Mouse (Mus musculus) CH12.LX (cell line): ENCODE data around the gene Barx1. TPM values are rescaled to one million over a fixed set of nuclear protein-coding genes. Genes with fewer than 3 reads are reported as not detected.

Experiments used
- DNase-seq: peaks from one replicate; pipeline ENCODE4 v3.0.0-alpha.2; 2013; ENCODE audit errors: extremely low read depth
- H3K27ac ChIP-seq: 2 replicates; pipeline ENCODE4 v1.5.1; 2012; ENCODE audit warnings: low read depth, mild to moderate bottlenecking, control low read depth, moderate library complexity; ENCODE audit not compliant: insufficient read depth
- H3K27me3 ChIP-seq: replicated peaks from 2 replicates; pipeline ENCODE3; 2012; ENCODE audit warnings: inconsistent platforms
- H3K36me3 ChIP-seq, 2 experiments: replicated peaks in 1 of 2; 2 replicates each; pipeline versions ENCODE3 to v1.6.1; 2012; ENCODE audit warnings: inconsistent platforms in 1 of 2, low read length in 1 of 2, mild to moderate bottlenecking in 1 of 2, mixed read lengths in 1 of 2, moderate library complexity in 1 of 2; ENCODE audit not compliant: control insufficient read depth in 1 of 2, insufficient read depth in 1 of 2
- H3K4me1 ChIP-seq, 2 experiments: 2 replicates each; pipeline ENCODE4 v1.6.1; 2012; ENCODE audit warnings: inconsistent platforms in 1 of 2, moderate library complexity in 1 of 2; ENCODE audit not compliant: insufficient read depth in 2 of 2, control insufficient read depth in 1 of 2
- H3K4me2 ChIP-seq: 2 replicates; pipeline ENCODE4 v1.6.1; 2012; ENCODE audit warnings: low read depth, mild to moderate bottlenecking, control low read depth; ENCODE audit not compliant: poor library complexity, insufficient read depth, severe bottlenecking
- H3K4me3 ChIP-seq, 3 experiments: fragments of 150-350 bp in 1 of 3; sonication (generic) in 1 of 3; replicated peaks in 1 of 3; 2 replicates each; pipeline versions ENCODE3 to v1.5.1; 2011 to 2012; ENCODE audit warnings: low read depth in 2 of 3, low read length in 2 of 3, mild to moderate bottlenecking in 2 of 3, moderate library complexity in 2 of 3, control low read depth in 1 of 3, improper control_type of control experiment in 1 of 3, inconsistent platforms in 1 of 3, mixed read lengths in 1 of 3; ENCODE audit not compliant: poor library complexity in 1 of 3
- H3K79me2 ChIP-seq: replicated peaks from 2 replicates; pipeline ENCODE4 v1.6.1; 2012; ENCODE audit warnings: mild to moderate bottlenecking, moderate library complexity; ENCODE audit not compliant: control insufficient read depth, poor library complexity, insufficient read depth, severe bottlenecking; ENCODE audit errors: extremely low read depth
- H3K9ac ChIP-seq: 2 replicates; pipeline ENCODE4 v1.6.1; 2012; ENCODE audit warnings: low read depth, mild to moderate bottlenecking, control low read depth, moderate library complexity; ENCODE audit not compliant: insufficient read depth
- H3K9me3 ChIP-seq: replicated peaks from 2 replicates; pipeline ENCODE3; 2012; ENCODE audit warnings: low read length, inconsistent platforms, mixed read lengths
- BHLHE40 ChIP-seq: IDR thresholded peaks from 2 replicates; pipeline ENCODE4 v1.6.1; 2011; ENCODE audit warnings: mild to moderate bottlenecking, low read depth, low read length, improper control_type of control experiment
- CHD2 ChIP-seq: IDR thresholded peaks from 2 replicates; pipeline ENCODE4 v1.6.1; 2011; ENCODE audit warnings: low read length, improper control_type of control experiment
- CTCF ChIP-seq, 2 experiments: IDR thresholded peaks in 1 of 2; conservative IDR thresholded peaks in 1 of 2; 2 replicates each; pipeline ENCODE4 v1.5.1; 2011 to 2012; ENCODE audit warnings: low read depth in 2 of 2, low read length in 2 of 2, improper control_type of control experiment in 1 of 2, inconsistent platforms in 1 of 2, mild to moderate bottlenecking in 1 of 2, moderate library complexity in 1 of 2
- E2F4 ChIP-seq: IDR thresholded peaks from 2 replicates; pipeline ENCODE4 v1.6.1; 2011; ENCODE audit warnings: low read depth, low read length, improper control_type of control experiment; ENCODE audit not compliant: insufficient replicate concordance
- ETS1 ChIP-seq: conservative IDR thresholded peaks from 2 replicates; pipeline ENCODE4 v1.6.1; 2012; ENCODE audit warnings: low read depth, mild to moderate bottlenecking, inconsistent platforms, low read length, improper control_type of control experiment, moderate library complexity
- IRF4 ChIP-seq: IDR thresholded peaks from 2 replicates; pipeline ENCODE4 v1.6.1; 2014; ENCODE audit warnings: low read depth, mild to moderate bottlenecking, inconsistent platforms, low read length, improper control_type of control experiment
- JUN ChIP-seq: IDR thresholded peaks from 2 replicates; pipeline ENCODE4 v1.6.1; 2011; ENCODE audit warnings: low read depth, mild to moderate bottlenecking, low read length, improper control_type of control experiment, moderate library complexity; ENCODE audit not compliant: insufficient read depth
- JUND ChIP-seq: conservative IDR thresholded peaks from 2 replicates; pipeline ENCODE4 v1.6.1; 2011; ENCODE audit warnings: low read depth, low read length, improper control_type of control experiment
- MAFK ChIP-seq: IDR thresholded peaks from 2 replicates; pipeline ENCODE4 v1.6.1; 2011; ENCODE audit warnings: low read length, improper control_type of control experiment; ENCODE audit not compliant: insufficient replicate concordance
- MAZ ChIP-seq: IDR thresholded peaks from 2 replicates; pipeline ENCODE4 v1.6.1; 2012; ENCODE audit warnings: low read depth, mild to moderate bottlenecking, inconsistent platforms, low read length, improper control_type of control experiment, moderate library complexity
- MEF2A ChIP-seq: IDR thresholded peaks from 2 replicates; pipeline ENCODE4 v1.6.1; 2014; ENCODE audit warnings: low read depth, mild to moderate bottlenecking, inconsistent platforms, low read length, improper control_type of control experiment, borderline replicate concordance
- MXI1 ChIP-seq: IDR thresholded peaks from 2 replicates; pipeline ENCODE4 v1.6.1; 2011; ENCODE audit warnings: mild to moderate bottlenecking, low read depth, low read length, improper control_type of control experiment
- MYC ChIP-seq: IDR thresholded peaks from 2 replicates; pipeline ENCODE4 v1.6.1; 2011; ENCODE audit warnings: low read depth, mild to moderate bottlenecking, improper control_type of control experiment, low read length
- NELFE ChIP-seq: IDR thresholded peaks from 2 replicates; pipeline ENCODE4 v1.6.1; 2011; ENCODE audit warnings: low read depth, low read length, improper control_type of control experiment
- NRF1 ChIP-seq: IDR thresholded peaks from 2 replicates; pipeline ENCODE4 v1.6.1; 2014; ENCODE audit warnings: low read depth, mild to moderate bottlenecking, inconsistent platforms, low read length, improper control_type of control experiment, moderate library complexity
- POLR2A ChIP-seq: IDR thresholded peaks from 2 replicates; pipeline ENCODE4 v1.6.1; 2011; ENCODE audit warnings: low read depth, mild to moderate bottlenecking, improper control_type of control experiment, low read length
- POLR2AphosphoS2 ChIP-seq: IDR thresholded peaks from 2 replicates; pipeline ENCODE4 v1.6.1; 2011; ENCODE audit warnings: low read depth, low read length, improper control_type of control experiment
- SIN3A ChIP-seq: IDR thresholded peaks from 2 replicates; pipeline ENCODE4 v1.6.1; 2012; ENCODE audit warnings: low read length, improper control_type of control experiment, inconsistent platforms
- TBP ChIP-seq: conservative IDR thresholded peaks from 2 replicates; pipeline ENCODE4 v1.6.1; 2011; ENCODE audit warnings: low read depth, low read length, improper control_type of control experiment
- UBTF ChIP-seq: IDR thresholded peaks from 2 replicates; pipeline ENCODE4 v1.6.1; 2012; ENCODE audit warnings: low read depth, mild to moderate bottlenecking, inconsistent platforms, low read length, improper control_type of control experiment, moderate library complexity
- ZC3H11A ChIP-seq: IDR thresholded peaks from 2 replicates; pipeline ENCODE4 v1.6.1; 2012; ENCODE audit warnings: low read depth, mild to moderate bottlenecking, inconsistent platforms, low read length, improper control_type of control experiment
- ZMIZ1 ChIP-seq: IDR thresholded peaks from 2 replicates; pipeline ENCODE4 v1.6.1; 2012; ENCODE audit warnings: low read depth, mild to moderate bottlenecking, inconsistent platforms, low read length, improper control_type of control experiment
- dilution Hi-C: fragments of 300-500 bp; cut with MboI; formaldehyde crosslinking; loops from 2 replicates; pipeline ENCODE4 v1.14.3; 2020; ENCODE audit warnings: low sequenced_read_pairs; ENCODE audit not compliant: extremely low pct_unique_long_range_greater_than_20kb, extremely low pct_ligation_motif_present
- in situ Hi-C: fragments of 300-500 bp; cut with MboI; formaldehyde crosslinking; loops from 3 replicates; pipeline ENCODE4 v1.14.3; 2019; ENCODE audit warnings: low sequenced_read_pairs, low pct_ligation_motif_present, low pct_unique_long_range_greater_than_20kb, mixed read lengths
- polyA plus RNA-seq: library from polyadenylated mRNA; unstranded; fragments of >175 nt; gene quantifications from 2 replicates; pipeline ENCODE4 v1.2.1, GENCODE M21; 2012; ENCODE audit warnings: low read depth; ENCODE audit not compliant: insufficient read length
- total RNA-seq, 2 experiments: library from RNA; depleted of rRNA; stranded (reverse); fragments of 300-350 nt in 1 of 2; fragments of >200 nt in 1 of 2; gene quantifications; 2 replicates each; pipeline ENCODE4 v1.2.3; 2012 to 2014

Barx1 gene
- total and polyA plus RNA-seq, 3 experiments = not detected

DNA sequence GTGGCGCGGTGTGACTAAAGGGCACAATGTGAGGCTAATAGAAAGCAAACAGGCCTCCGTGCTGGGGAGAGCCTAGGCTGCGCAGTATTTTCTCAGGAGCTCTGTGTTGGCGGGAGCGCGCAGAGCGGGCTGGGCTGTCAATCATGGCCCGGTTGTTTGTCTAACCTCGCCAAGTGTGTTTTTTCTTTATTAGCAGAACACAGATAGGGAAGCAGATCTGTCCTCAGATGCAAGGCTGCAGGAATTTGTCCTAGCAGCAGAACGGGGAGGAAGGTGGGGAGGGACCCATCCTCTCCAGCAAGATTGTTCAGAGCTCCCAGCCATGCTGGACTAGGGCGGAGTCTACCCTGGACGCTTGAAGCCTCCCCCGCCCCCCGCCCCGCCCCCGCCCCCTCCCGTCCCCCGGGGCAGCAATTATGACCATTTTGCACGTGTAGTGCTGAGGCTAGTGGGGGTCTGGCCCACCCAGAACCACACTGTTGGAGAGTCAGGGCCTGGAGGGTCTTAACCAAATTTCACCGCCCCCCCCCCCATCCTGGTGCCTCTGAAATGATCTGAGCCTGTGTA, 43.7 kb downstream of the Barx1 start:
- H3K27me3 ChIP-seq = peaks cover 2% of the 10 kb centered on the region
- H3K9me3 ChIP-seq = no peaks in the 10 kb centered on the region
- DNase-seq = no peak
- TF ChIP-seq POLR2AphosphoS2 (no peak), UBTF (no peak), BHLHE40 (no peak), IRF4 (no peak), MXI1 (no peak), JUND (no peak), E2F4 (no peak), ZMIZ1 (no peak), CHD2 (no peak), MEF2A (no peak), JUN (no peak), MAZ (no peak), NELFE (no peak), NRF1 (no peak), SIN3A (no peak), POLR2A (no peak), CTCF (conservative IDR thresholded peaks at IDR 0.05 in 1 of 2, IDR thresholded peaks at IDR 0.05 in 1 of 2; ENCODE audit: low read depth in 2 of 2, low read length in 2 of 2) (no peak), TBP (no peak)
- H3K4me2 ChIP-seq = no peak overlapping the region
- H3K27ac ChIP-seq = no peak overlapping the region
- in situ Hi-C loops (no loop called here), dilution Hi-C loops (no loop called here)
- H3K79me2 ChIP-seq = no peaks in the 10 kb centered on the region
- no peaks in the 10 kb centered on the region for H3K4me1 ChIP-seq
- H3K9ac ChIP-seq = no peak overlapping the region
- H3K4me3 ChIP-seq = no peak overlapping the region
- no peaks in the 10 kb centered on the region for H3K36me3 ChIP-seq

- no peak for DNase-seq
Observed at GRCm38 (mm10) chr13:48712675-48713074, 49.9 kb downstream of the Barx1 start.

More at GRCm38 (mm10) chr13:48712675-48713074, 49.9 kb downstream of the Barx1 start:
- Histone ChIP-seq H3K4me1 (no peaks in the 10 kb centered on the region), H3K36me3 (no peaks in the 10 kb centered on the region), H3K9ac (no peak overlapping the region), H3K9me3 (no peaks in the 10 kb centered on the region), H3K27ac (no peak overlapping the region), H3K27me3 (no peaks in the 10 kb centered on the region), H3K79me2 (no peaks in the 10 kb centered on the region), H3K4me3 (no peak overlapping the region), H3K4me2 (no peak overlapping the region)
- in situ Hi-C loops (no loop called here), dilution Hi-C loops (no loop called here)
- TF ChIP-seq POLR2AphosphoS2 (no peak), UBTF (no peak), ETS1 (no peak), ZC3H11A (no peak), BHLHE40 (no peak), E2F4 (no peak), MXI1 (no peak), MAFK (no peak), MYC (no peak), IRF4 (no peak)
